Mouse (Mus musculus): ENCODE results near the gene Hsp90ab1. TPM values are rescaled to one million over a fixed set of nuclear protein-coding genes. Genes with fewer than 3 reads are reported as not detected.

Gene Hsp90ab1
- polyA plus RNA-seq, 1 experiment from 2014 or later, result 1,459 TPM

DNA sequence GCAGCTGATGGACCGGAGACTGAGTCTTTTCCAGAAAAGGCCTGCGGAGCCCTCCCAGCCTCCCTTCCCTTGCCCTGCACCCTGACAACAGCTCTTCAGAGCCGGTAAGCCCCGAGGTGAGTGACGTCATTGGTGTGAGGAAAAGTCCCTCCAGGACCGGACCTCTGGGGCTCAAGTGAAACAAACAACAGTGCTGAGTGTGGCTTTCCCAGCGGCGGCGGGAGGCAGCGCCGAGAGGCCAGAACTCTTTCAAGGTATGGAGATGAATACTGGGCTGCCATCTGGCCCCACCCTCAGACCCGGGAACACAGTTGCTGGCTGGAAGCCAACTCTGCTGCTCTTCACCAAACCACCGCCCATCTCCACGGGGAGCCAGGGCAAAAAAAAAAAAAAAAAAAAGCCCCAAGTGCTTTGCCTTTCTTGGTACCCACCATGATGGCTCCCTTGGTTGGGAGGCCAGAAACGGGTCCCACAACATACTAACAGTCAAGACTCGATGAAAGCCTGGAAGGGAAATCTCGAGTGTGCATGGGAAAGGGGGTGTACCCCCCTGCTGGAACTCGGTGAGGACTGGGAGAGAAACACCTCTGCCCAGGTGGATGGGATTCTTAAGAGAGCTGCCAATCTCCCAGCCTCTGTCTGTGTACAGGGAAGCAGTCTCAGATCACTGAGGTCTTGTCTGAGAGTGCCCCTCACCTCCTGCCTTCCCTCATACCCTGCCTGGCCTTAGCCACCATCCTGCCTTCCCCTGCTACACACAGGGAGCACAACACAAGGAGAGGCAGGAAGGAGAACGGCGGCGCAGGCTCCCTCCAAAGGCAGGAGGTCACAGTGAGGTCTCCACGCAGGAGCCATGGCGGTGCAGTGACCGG, 28.8 kb downstream of the Hsp90ab1 start:
- H3K36me3 ChIP-seq, result peaks cover 18% of the 10 kb centered on the region
- H3K27ac ChIP-seq (replicated peaks), result no peak overlapping the region
- H3K9me3 ChIP-seq, result no peaks in the 10 kb centered on the region
- WGBS, result 4% methylated on average over 23 of the region's 24 CpGs
- H3K4me2 ChIP-seq (replicated peaks), result peak overlapping the region; percentile 40
- no peak for ATAC-seq (ENCODE audit: low FRiP score, low read depth)
- H3K27me3 ChIP-seq, result peaks cover 84% of the 10 kb centered on the region
- peak overlapping the region; percentile 33; the same call in 1 of the 2 replicates for H3K9ac ChIP-seq (replicated peaks)
- H3K4me1 ChIP-seq, result peaks cover 40% of the 10 kb centered on the region
- H3K4me3 ChIP-seq, result no peak overlapping the region

DNA sequence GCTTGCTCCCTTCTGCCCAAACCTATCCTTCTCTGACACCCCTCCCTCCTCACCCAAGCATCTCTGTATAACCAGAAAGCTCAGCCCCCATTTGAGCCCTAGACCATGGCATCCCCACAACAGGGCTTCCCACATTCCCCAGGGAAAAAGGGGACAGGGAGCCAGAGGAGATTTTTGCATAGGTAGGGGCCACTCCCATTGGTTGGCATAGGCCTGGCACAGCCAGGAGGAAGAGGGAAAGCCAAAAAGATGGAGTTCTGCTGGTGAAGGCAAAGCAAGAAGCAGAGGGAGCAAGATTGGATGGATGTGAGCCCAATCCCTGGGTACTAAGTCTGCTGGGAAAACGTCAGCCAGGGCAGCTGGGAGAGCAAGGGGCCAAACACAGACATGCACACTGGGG, 30.0 kb downstream of the Hsp90ab1 start:
- peaks cover 36% of the 10 kb centered on the region for H3K4me1 ChIP-seq
- H3K9ac ChIP-seq (replicated peaks), result no peak overlapping the region
- peaks cover 18% of the 10 kb centered on the region for H3K36me3 ChIP-seq
- H3K4me2 ChIP-seq (replicated peaks), result no peak overlapping the region
- no peaks in the 10 kb centered on the region for H3K9me3 ChIP-seq
- ATAC-seq (ENCODE audit: low FRiP score, low read depth), result no peak
- peaks cover 90% of the 10 kb centered on the region for H3K27me3 ChIP-seq
- 20% methylated on average over 1 of the region's 1 CpGs for WGBS
- no peak overlapping the region for H3K27ac ChIP-seq (replicated peaks)
- no peak overlapping the region for H3K4me3 ChIP-seq

- H3K4me3 ChIP-seq, result no peak overlapping the region
Observed at GRCm38 (mm10) chr17:45542705-45543104, 30.4 kb downstream of the Hsp90ab1 start.

DNA sequence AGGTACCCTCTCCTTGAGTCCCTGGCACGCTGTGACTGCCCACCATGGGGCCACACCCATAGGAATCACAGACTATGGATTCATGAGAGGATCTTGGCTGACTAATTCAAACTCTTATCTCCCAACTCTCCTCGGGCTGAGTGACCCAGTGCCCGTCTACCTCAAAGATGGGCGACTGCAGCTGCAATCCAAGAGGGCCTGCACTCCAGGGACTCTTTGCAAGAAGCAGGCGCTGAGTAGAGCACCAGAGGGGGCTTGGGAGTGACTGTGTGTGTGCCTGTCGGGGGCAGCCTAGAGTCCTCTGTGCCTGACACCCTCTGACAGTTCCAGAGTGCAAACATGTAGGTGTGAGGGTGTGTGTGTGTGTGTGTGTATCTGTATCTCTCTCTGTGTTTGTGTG, 30.9 kb downstream of the Hsp90ab1 start:
- H3K4me1 ChIP-seq, result peaks cover 30% of the 10 kb centered on the region
- WGBS, result 39% methylated on average over 6 of the region's 6 CpGs
- H3K27ac ChIP-seq (replicated peaks), result no peak overlapping the region
- peaks cover 18% of the 10 kb centered on the region for H3K36me3 ChIP-seq
- no peak overlapping the region for H3K4me3 ChIP-seq
- no peak for ATAC-seq (ENCODE audit: low FRiP score, low read depth)
- H3K4me2 ChIP-seq (replicated peaks), result no peak overlapping the region
- H3K9me3 ChIP-seq, result no peaks in the 10 kb centered on the region
- no peak overlapping the region for H3K9ac ChIP-seq (replicated peaks)
- H3K27me3 ChIP-seq, result peaks cover 90% of the 10 kb centered on the region

More at GRCm38 (mm10) chr17:45542705-45543104, 30.4 kb downstream of the Hsp90ab1 start:
- peaks cover 90% of the 10 kb centered on the region for H3K27me3 ChIP-seq
- no peak overlapping the region for H3K4me2 ChIP-seq (replicated peaks)
- peaks cover 18% of the 10 kb centered on the region for H3K36me3 ChIP-seq
- H3K27ac ChIP-seq (replicated peaks), result no peak overlapping the region
- H3K4me1 ChIP-seq, result peaks cover 32% of the 10 kb centered on the region
- H3K9ac ChIP-seq (replicated peaks), result no peak overlapping the region
- ATAC-seq (ENCODE audit: low FRiP score, low read depth), result no peak
- WGBS, result 75% methylated on average over 2 of the region's 2 CpGs
- H3K9me3 ChIP-seq, result no peaks in the 10 kb centered on the region

DNA sequence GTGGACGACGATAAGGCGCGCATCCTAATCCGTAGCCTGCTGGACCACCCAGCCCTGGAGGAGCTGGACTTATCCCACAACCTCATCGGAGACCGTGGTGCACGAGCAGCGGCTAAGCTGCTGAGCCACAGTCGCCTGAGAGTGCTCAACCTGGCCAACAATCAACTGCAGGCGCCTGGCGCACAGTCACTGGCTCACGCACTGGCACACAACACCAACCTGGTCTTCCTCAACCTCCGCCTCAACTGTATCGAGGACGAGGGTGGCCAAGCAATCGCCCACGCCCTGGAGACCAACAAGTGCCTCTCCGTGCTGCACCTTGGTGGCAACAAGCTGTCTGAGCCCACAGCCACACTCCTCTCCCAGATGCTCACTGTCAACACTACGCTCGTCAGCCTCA, 33.4 kb downstream of the Hsp90ab1 start:
- ATAC-seq (ENCODE audit: low FRiP score, low read depth), result no peak
- H3K9me3 ChIP-seq, result no peaks in the 10 kb centered on the region
- no peak overlapping the region for H3K27ac ChIP-seq (replicated peaks)
- WGBS, result 81% methylated on average over 21 of the region's 21 CpGs
- H3K4me1 ChIP-seq, result peaks cover 11% of the 10 kb centered on the region
- H3K9ac ChIP-seq (replicated peaks), result no peak overlapping the region
- H3K4me3 ChIP-seq, result no peak overlapping the region
- H3K4me2 ChIP-seq (replicated peaks), result no peak overlapping the region
- H3K36me3 ChIP-seq, result peaks cover 4% of the 10 kb centered on the region
- peaks cover 90% of the 10 kb centered on the region for H3K27me3 ChIP-seq

GRCm38 (mm10) chr17:45538394-45538793, 34.7 kb downstream of the Hsp90ab1 start:
- Histone ChIP-seq H3K27me3 (peaks cover 87% of the 10 kb centered on the region), H3K4me1 (no peaks in the 10 kb centered on the region), H3K4me3 (no peak overlapping the region), H3K36me3 (no peaks in the 10 kb centered on the region), H3K9me3 (no peaks in the 10 kb centered on the region), H3K9ac (replicated peaks) (no peak overlapping the region), H3K4me2 (replicated peaks) (no peak overlapping the region), H3K27ac (replicated peaks) (no peak overlapping the region)
- WGBS, result 66% methylated on average over 4 of the region's 4 CpGs
- no peak for ATAC-seq (ENCODE audit: low FRiP score, low read depth)

DNA sequence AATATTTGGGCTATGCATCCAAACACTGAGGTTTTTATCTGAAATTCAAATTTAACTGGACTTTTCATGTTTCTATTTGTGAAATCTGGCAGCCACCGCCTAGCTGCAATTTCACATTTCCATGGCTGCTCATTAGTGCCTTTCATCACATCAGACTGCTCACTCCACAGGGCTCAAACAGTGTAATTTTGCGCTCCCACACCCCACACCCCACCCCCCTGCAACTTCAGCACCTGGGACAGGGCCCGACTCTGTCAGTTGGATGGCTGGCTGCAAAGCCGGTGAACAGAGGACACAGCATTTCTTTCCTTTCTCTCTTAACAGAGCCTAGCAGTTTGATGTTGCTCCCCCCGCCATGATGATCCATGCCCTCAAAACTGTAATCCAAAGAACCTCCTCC, 36.8 kb downstream of the Hsp90ab1 start:
- WGBS, result 18% methylated on average over 5 of the region's 5 CpGs
- H3K9ac ChIP-seq (replicated peaks), result no peak overlapping the region
- H3K27me3 ChIP-seq, result peaks cover 79% of the 10 kb centered on the region
- H3K4me1 ChIP-seq, result no peaks in the 10 kb centered on the region
- ATAC-seq (ENCODE audit: low FRiP score, low read depth), result no peak
- H3K4me3 ChIP-seq, result no peak overlapping the region
- H3K27ac ChIP-seq (replicated peaks), result no peak overlapping the region
- H3K4me2 ChIP-seq (replicated peaks), result no peak overlapping the region
- H3K9me3 ChIP-seq, result no peaks in the 10 kb centered on the region
- H3K36me3 ChIP-seq, result no peaks in the 10 kb centered on the region

DNA sequence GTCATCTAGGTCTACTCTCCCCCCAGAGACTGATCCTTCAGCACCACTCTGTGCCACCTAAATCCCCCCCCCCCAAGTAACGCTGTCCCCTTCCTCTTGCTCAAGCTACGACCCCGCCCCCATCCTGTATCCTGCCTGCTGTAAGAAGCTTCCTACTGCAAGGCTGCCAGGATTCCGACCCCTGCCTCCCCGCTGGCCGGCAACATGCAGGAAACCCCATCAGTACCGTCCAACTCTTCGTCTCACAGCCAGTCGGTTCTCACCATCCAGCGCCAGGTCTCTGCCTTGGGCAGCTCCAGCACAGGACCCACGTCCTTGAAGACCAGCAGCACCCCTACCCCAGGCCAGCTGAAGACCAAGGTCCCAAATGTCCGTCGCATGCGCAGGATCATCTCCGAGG, 40.2 kb downstream of the Hsp90ab1 start:
- Histone ChIP-seq H3K27me3 (peaks cover 72% of the 10 kb centered on the region), H3K4me3 (no peak overlapping the region)

GRCm38 (mm10) chr17:45530346-45530782, 42.7 kb downstream of the Hsp90ab1 start:
- H3K36me3 ChIP-seq, result no peaks in the 10 kb centered on the region
- H3K27me3 ChIP-seq, result peaks cover 61% of the 10 kb centered on the region
- WGBS, result 50% methylated on average over 13 of the region's 13 CpGs
- no peaks in the 10 kb centered on the region for H3K9me3 ChIP-seq
- H3K9ac ChIP-seq (replicated peaks), result no peak overlapping the region
- H3K4me3 ChIP-seq, result no peak overlapping the region
- no peaks in the 10 kb centered on the region for H3K4me1 ChIP-seq
- no peak overlapping the region for H3K4me2 ChIP-seq (replicated peaks)
- no peak for ATAC-seq (ENCODE audit: low FRiP score, low read depth)
- H3K27ac ChIP-seq (replicated peaks), result no peak overlapping the region

More for the DNA sequence above, 40.2 kb downstream of the Hsp90ab1 start:
- 57% methylated on average over 15 of the region's 15 CpGs for WGBS
- Histone ChIP-seq H3K27ac (replicated peaks) (no peak overlapping the region), H3K9ac (replicated peaks) (no peak overlapping the region), H3K36me3 (no peaks in the 10 kb centered on the region), H3K4me2 (replicated peaks) (no peak overlapping the region), H3K9me3 (no peaks in the 10 kb centered on the region), H3K4me1 (no peaks in the 10 kb centered on the region)
- ATAC-seq (ENCODE audit: low FRiP score, low read depth), result no peak

GRCm38 (mm10) chr17:45526571-45526970, 46.5 kb downstream of the Hsp90ab1 start:
- no peak overlapping the region for H3K4me2 ChIP-seq (replicated peaks)
- H3K9me3 ChIP-seq, result no peaks in the 10 kb centered on the region
- no peak for ATAC-seq (ENCODE audit: low FRiP score, low read depth)
- H3K4me1 ChIP-seq, result peaks cover 12% of the 10 kb centered on the region; the same call in 1 of the 2 replicates
- H3K9ac ChIP-seq (replicated peaks), result no peak overlapping the region
- 30% methylated on average over 5 of the region's 5 CpGs for WGBS
- no peak overlapping the region for H3K27ac ChIP-seq (replicated peaks)
- peaks cover 54% of the 10 kb centered on the region for H3K27me3 ChIP-seq
- H3K4me3 ChIP-seq, result no peak overlapping the region
- H3K36me3 ChIP-seq, result no peaks in the 10 kb centered on the region

DNA sequence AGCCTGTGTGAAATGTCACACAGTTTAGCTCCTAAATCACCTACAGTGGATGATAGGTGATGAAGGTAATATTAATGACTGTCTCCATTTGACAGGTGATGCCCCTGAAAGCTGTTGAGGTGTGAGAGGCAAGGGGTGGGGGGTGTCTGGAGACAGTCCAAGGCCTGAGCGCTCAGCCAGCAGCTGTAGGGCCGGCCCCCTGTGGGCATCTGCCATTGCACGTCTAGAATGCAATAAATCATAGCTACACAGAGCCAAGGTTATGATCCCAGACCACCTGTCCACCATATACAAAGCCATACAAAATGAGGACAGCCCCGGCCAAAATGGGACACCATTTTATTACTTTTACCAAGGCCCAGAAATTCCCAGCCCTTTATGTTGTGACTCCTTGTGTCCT, 48.1 kb downstream of the Hsp90ab1 start:
- Histone ChIP-seq H3K4me2 (replicated peaks) (no peak overlapping the region), H3K27me3 (peaks cover 47% of the 10 kb centered on the region), H3K4me3 (no peak overlapping the region), H3K27ac (replicated peaks) (no peak overlapping the region), H3K9ac (replicated peaks) (no peak overlapping the region), H3K9me3 (no peaks in the 10 kb centered on the region), H3K4me1 (peaks cover 12% of the 10 kb centered on the region; the same call in 1 of the 2 replicates), H3K36me3 (peaks cover 6% of the 10 kb centered on the region)
- ATAC-seq (ENCODE audit: low FRiP score, low read depth), result no peak
- WGBS, result 79% methylated on average over 4 of the region's 4 CpGs

GRCm38 (mm10) chr17:45523263-45523662, 49.8 kb downstream of the Hsp90ab1 start, which contains the start of gene Tcte1:
Tcte1 (plus strand) TSS chr17:45523434.
- Histone ChIP-seq H3K36me3 (peaks cover 19% of the 10 kb centered on the region), H3K4me3 (peak within 1 kb of the TSS; percentile 45), H3K27ac (replicated peaks) (no peak within 1 kb of the TSS), H3K27me3 (peaks cover 36% of the 10 kb centered on the region), H3K9ac (replicated peaks) (peak within 1 kb of the TSS; percentile 66), H3K9me3 (no peaks in the 10 kb centered on the region), H3K4me2 (replicated peaks) (peak within 1 kb of the TSS; percentile 79), H3K4me1 (peaks cover 17% of the 10 kb centered on the region; the same call in 1 of the 2 replicates)
- under 1% methylated on average over 21 of the region's 21 CpGs for WGBS
- ATAC-seq (ENCODE audit: low FRiP score, low read depth), result peak; percentile 85

All from midbrain, embryonic 12.5 days (tissue).